Mouse (Mus musculus) limb, embryonic 11.5 days (tissue): ENCODE data around the gene Mtf1. TPM values are rescaled to one million over a fixed set of nuclear protein-coding genes. Genes with fewer than 3 reads are reported as not detected.

Experiments
- ATAC-seq: fragments of 200-750 bp; cut with Nextera tagmentation; 2 replicates; pipeline ENCODE4 v1.8.0; 2017; ENCODE audit warnings: low read depth; ENCODE audit not compliant: insufficient number of reproducible peaks, low FRiP score, low TSS enrichment
- DNase-seq: peaks from one replicate; pipeline ENCODE4 v3.0.0-alpha.2; 2015; ENCODE audit warnings: low spot score
- H3K27ac ChIP-seq: fragments of 300-500 bp; sonication (generic); replicated peaks from 2 replicates; pipeline ENCODE4 v1.5.1; 2014; ENCODE audit warnings: low read depth, mild to moderate bottlenecking, low read length
- H3K27me3 ChIP-seq: fragments of 300-500 bp; sonication (generic); 2 replicates; pipeline ENCODE4 v1.6.1; 2014; ENCODE audit warnings: mild to moderate bottlenecking, low read length, mixed read lengths; ENCODE audit not compliant: control insufficient read depth, insufficient read depth
- H3K36me3 ChIP-seq: fragments of 300-500 bp; sonication (generic); 2 replicates; pipeline ENCODE4 v1.6.1; 2014; ENCODE audit warnings: mild to moderate bottlenecking, low read length, moderate library complexity, mixed read lengths; ENCODE audit not compliant: control insufficient read depth, insufficient read depth
- H3K4me1 ChIP-seq: fragments of 300-500 bp; sonication (generic); 2 replicates; pipeline ENCODE4 v1.6.1; 2014; ENCODE audit warnings: low read length, mixed read lengths; ENCODE audit not compliant: control insufficient read depth, insufficient read depth
- H3K4me2 ChIP-seq: fragments of 300-500 bp; sonication (generic); 2 replicates; pipeline ENCODE4 v1.6.1; 2014; ENCODE audit warnings: low read depth, mild to moderate bottlenecking, moderate library complexity; ENCODE audit not compliant: severe bottlenecking
- H3K4me3 ChIP-seq: fragments of 300-500 bp; sonication (generic); 2 replicates; pipeline ENCODE4 v1.5.1; 2014; ENCODE audit warnings: low read depth, low read length
- H3K9ac ChIP-seq: fragments of 300-500 bp; sonication (generic); 2 replicates; pipeline ENCODE4 v1.6.1; 2014; ENCODE audit warnings: mild to moderate bottlenecking, low read length
- H3K9me3 ChIP-seq: fragments of 300-500 bp; sonication (generic); 2 replicates; pipeline ENCODE4 v1.6.1; 2016; ENCODE audit warnings: low read length; ENCODE audit not compliant: control insufficient read depth
- WGBS: fragments of 180-500 bp; shearing (Covaris S2); extraction: QIAGEN DNeasy Blood & Tissue Kit; methylation state at CpG from one replicate; pipeline ENCODE4 v1.1.7; 2014; 5-methylcytosine and 5-hydroxymethylcytosine counted together
- polyA plus RNA-seq: library from polyadenylated mRNA; unstranded; fragments of >200 nt; fragmentation: Nextera tagmentation; extraction: Ambion mirVana; gene quantifications from 2 replicates; pipeline ENCODE4 v1.2.1, GENCODE M21; 2014

Gene Mtf1
- polyA plus RNA-seq, 1 experiment from 2014 or later, result 14.1 TPM

- no peak overlapping the region for H3K27ac ChIP-seq
- no peaks in the 10 kb centered on the region for H3K4me1 ChIP-seq
- DNase-seq (no peak), ATAC-seq (no peak)
- H3K36me3 ChIP-seq, result peaks cover 9% of the 10 kb centered on the region
- H3K9ac ChIP-seq, result no peak overlapping the region
- no peak overlapping the region for H3K4me2 ChIP-seq
- 88% methylated on average over 8 of the region's 8 CpGs for WGBS
- H3K9me3 ChIP-seq, result no peaks in the 10 kb centered on the region
- H3K27me3 ChIP-seq, result no peaks in the 10 kb centered on the region
- no peak overlapping the region for H3K4me3 ChIP-seq
These were observed 18.0 kb upstream of the Mtf1 start for GRCm38 (mm10) chr4:124783937-124784336.

GRCm38 (mm10) chr4:124790013-124790412 is 11.9 kb upstream of the Mtf1 start:
- Histone ChIP-seq H3K27me3 (no peaks in the 10 kb centered on the region), H3K27ac (no peak overlapping the region), H3K9me3 (no peaks in the 10 kb centered on the region), H3K9ac (no peak overlapping the region), H3K4me1 (no peaks in the 10 kb centered on the region), H3K4me2 (no peak overlapping the region), H3K4me3 (no peak overlapping the region), H3K36me3 (peaks cover 16% of the 10 kb centered on the region)
- ATAC-seq (no peak), DNase-seq (no peak)
- WGBS, result 77% methylated on average over 4 of the region's 4 CpGs

- no peak overlapping the region for H3K9ac ChIP-seq
- DNase-seq (no peak), ATAC-seq (no peak)
- H3K36me3 ChIP-seq, result peaks cover 13% of the 10 kb centered on the region
- H3K27ac ChIP-seq, result no peak overlapping the region
- H3K9me3 ChIP-seq, result no peaks in the 10 kb centered on the region
- no peaks in the 10 kb centered on the region for H3K27me3 ChIP-seq
- WGBS, result 89% methylated on average over 8 of the region's 8 CpGs
- H3K4me1 ChIP-seq, result no peaks in the 10 kb centered on the region
- no peak overlapping the region for H3K4me2 ChIP-seq
- no peak overlapping the region for H3K4me3 ChIP-seq
These were observed 9.8 kb upstream of the Mtf1 start for GRCm38 (mm10) chr4:124792114-124792513.

- H3K27ac ChIP-seq, result no peak overlapping the region
- 91% methylated on average over 8 of the region's 8 CpGs for WGBS
- peaks cover 17% of the 10 kb centered on the region for H3K36me3 ChIP-seq
- H3K4me2 ChIP-seq, result no peak overlapping the region
- no peaks in the 10 kb centered on the region for H3K9me3 ChIP-seq
- H3K27me3 ChIP-seq, result no peaks in the 10 kb centered on the region
- H3K9ac ChIP-seq, result no peak overlapping the region
- no peaks in the 10 kb centered on the region for H3K4me1 ChIP-seq
- H3K4me3 ChIP-seq, result no peak overlapping the region
- no peak for ATAC-seq
- DNase-seq, result no peak
These were observed 5.8 kb upstream of the Mtf1 start for GRCm38 (mm10) chr4:124796141-124796540.

GRCm38 (mm10) chr4:124796913-124797312 is 5.0 kb upstream of the Mtf1 start:
- WGBS, result 91% methylated on average over 2 of the region's 2 CpGs
- Histone ChIP-seq H3K4me2 (no peak overlapping the region), H3K9ac (no peak overlapping the region), H3K9me3 (no peaks in the 10 kb centered on the region), H3K27me3 (no peaks in the 10 kb centered on the region), H3K27ac (no peak overlapping the region), H3K36me3 (peaks cover 14% of the 10 kb centered on the region), H3K4me1 (no peaks in the 10 kb centered on the region), H3K4me3 (no peak overlapping the region)
- no peak for DNase-seq
- ATAC-seq, result no peak

- 2% methylated on average over 48 of the region's 53 CpGs for WGBS
- peak overlapping the region; percentile 64 for H3K4me2 ChIP-seq
- H3K9ac ChIP-seq, result peak overlapping the region; percentile 89
- no peaks in the 10 kb centered on the region for H3K4me1 ChIP-seq
- peak overlapping the region; percentile 90 for H3K4me3 ChIP-seq
- DNase-seq (peak; percentile 98), ATAC-seq (peak; percentile 99)
- no peaks in the 10 kb centered on the region for H3K27me3 ChIP-seq
- H3K9me3 ChIP-seq, result no peaks in the 10 kb centered on the region
- H3K36me3 ChIP-seq, result peaks cover 10% of the 10 kb centered on the region
- H3K27ac ChIP-seq, result peak overlapping the region; percentile 95
These were observed 681 bp downstream of the Mtf1 start for GRCm38 (mm10) chr4:124802309-124803260.

- peak overlapping the region; percentile 90 for H3K4me3 ChIP-seq
- H3K9ac ChIP-seq, result no peak overlapping the region
- peaks cover 7% of the 10 kb centered on the region for H3K36me3 ChIP-seq
- ATAC-seq (no peak), DNase-seq (no peak)
- H3K9me3 ChIP-seq, result no peaks in the 10 kb centered on the region
- no peak overlapping the region for H3K27ac ChIP-seq
- peak overlapping the region; percentile 64; the same call in 1 of the 2 replicates for H3K4me2 ChIP-seq
- no peaks in the 10 kb centered on the region for H3K27me3 ChIP-seq
- 84% methylated on average over 6 of the region's 6 CpGs for WGBS
- no peaks in the 10 kb centered on the region for H3K4me1 ChIP-seq
These were observed 1.5 kb downstream of the Mtf1 start for GRCm38 (mm10) chr4:124803406-124803805.

- ATAC-seq, result no peak
- WGBS, result 86% methylated on average over 5 of the region's 5 CpGs
- H3K36me3 ChIP-seq, result peaks cover 3% of the 10 kb centered on the region; the same call in 1 of the 2 replicates
- no peak overlapping the region for H3K4me3 ChIP-seq
- H3K27ac ChIP-seq, result no peak overlapping the region
- no peak overlapping the region for H3K9ac ChIP-seq
- no peak overlapping the region for H3K4me2 ChIP-seq
- H3K27me3 ChIP-seq, result no peaks in the 10 kb centered on the region
- DNase-seq, result no peak
- no peaks in the 10 kb centered on the region for H3K9me3 ChIP-seq
- no peaks in the 10 kb centered on the region for H3K4me1 ChIP-seq
These were observed 6.6 kb downstream of the Mtf1 start for GRCm38 (mm10) chr4:124808511-124808910.
